Mouse (Mus musculus) splenic B cell, adult 2 months (primary cell): Measurements from ENCODE around the gene Pgghg.
A peak's percentile ranks its signal among the peaks of the same experiment; 100 is the strongest.
"Not testable (repeated sequence)": the region's sequence is repeated elsewhere in the genome, so short reads cannot be mapped to it uniquely, and the experiment has no call there.

Source experiments
- DNase-seq: peaks from one replicate; pipeline ENCODE4 v3.0.0-alpha.2; 2011; ENCODE audit warnings: low read depth, low spot score
- H3K27me3 ChIP-seq: 2 replicates; pipeline ENCODE4 v1.6.1; 2012; ENCODE audit warnings: mild to moderate bottlenecking, low read length, moderate library complexity, mixed read lengths; ENCODE audit not compliant: control insufficient read depth, poor library complexity, insufficient read depth, severe bottlenecking
- H3K36me3 ChIP-seq: 2 replicates; pipeline ENCODE4 v1.6.1; 2012; ENCODE audit warnings: mild to moderate bottlenecking, low read length, moderate library complexity, mixed read lengths; ENCODE audit not compliant: control insufficient read depth, poor library complexity, insufficient read depth, severe bottlenecking

Pgghg gene

DNA sequence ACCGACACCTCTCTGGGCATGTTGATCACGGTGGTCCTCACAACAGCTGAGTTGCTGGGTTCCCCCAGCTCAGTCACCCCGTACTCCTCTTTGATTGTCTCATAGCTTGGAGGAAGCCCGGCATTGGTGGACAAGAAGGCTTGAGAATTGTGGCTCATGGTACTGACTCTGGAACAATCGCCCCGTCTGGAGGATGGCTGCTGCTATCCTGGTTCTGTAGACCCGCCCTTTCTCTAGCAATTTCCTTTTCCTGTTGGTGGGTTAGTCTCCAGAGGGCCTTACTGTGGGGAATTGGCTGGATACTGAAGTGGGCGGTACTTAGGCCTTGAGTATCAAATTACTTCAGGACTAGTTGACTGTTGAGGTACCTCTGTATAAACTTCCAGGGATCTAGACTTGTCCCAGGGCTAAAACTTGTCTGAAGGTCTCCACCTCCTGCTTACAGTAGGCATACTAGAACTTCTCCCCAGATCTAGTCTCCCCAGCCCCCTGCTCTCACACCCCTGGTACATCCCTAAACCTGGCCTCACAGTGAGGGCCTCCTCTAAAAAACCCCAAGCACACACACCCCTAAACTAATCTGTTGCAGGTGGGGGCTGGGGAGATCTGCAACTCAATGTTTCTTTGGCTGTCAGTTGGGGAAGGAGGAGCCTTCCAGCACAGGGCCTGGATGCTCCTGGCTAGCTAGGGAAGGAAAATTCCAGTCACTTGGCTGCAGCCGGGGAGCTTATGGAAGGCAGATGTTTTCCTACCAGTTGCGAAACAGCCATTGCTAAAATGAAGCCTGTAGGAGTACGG is 14.8 kb downstream of the Pgghg start, which contains the start of the genes Gm45717 and Ifitm2:
Gm45717 (minus strand) TSS at position 180 of the 798 bp plus-strand sequence.
Ifitm2 (minus strand) TSS at position 230 of the 798 bp plus-strand sequence.
- H3K36me3 ChIP-seq: no peaks in the 10 kb centered on the region
- no peak for DNase-seq
- H3K27me3 ChIP-seq: no peaks in the 10 kb centered on the region

- no peak for DNase-seq
- Histone ChIP-seq H3K36me3 (no peaks in the 10 kb centered on the region), H3K27me3 (no peaks in the 10 kb centered on the region)
Observed at GRCm38 (mm10) chr7:140956556-140956869, 15.3 kb downstream of the Pgghg start.

DNA sequence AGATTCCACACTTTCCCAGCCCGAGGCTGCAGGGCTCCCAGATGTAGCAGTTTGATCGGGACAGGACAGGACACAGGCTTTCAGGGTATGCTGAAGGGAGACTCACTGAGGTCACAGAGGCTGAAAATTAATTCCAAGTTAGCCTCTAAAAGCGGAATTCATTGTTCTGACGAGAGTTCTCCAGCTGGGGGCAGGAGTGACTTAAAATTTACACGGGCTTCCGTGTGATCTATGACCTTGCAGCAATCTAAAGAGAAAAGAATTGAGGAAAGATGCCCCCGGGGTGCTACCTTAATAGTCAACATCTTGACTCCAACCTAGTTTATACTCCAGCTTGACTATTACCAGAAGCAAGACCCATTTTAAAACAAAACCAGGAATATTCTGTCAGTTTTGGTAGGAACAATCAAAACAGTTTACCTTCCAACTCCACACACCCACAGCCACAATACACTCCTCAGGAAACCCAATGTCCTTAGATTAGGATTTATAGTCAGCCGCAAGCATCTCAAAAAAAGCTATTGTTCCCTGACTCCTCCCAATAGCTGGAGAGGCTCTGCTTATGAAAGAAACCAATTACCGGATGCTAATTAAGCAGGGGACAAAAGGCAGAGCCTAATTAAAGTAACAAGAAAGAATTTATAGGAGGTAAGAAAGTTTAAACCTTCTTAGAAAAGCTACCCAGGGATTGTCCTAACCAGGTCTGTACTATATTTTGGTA is 18.1 kb downstream of the Pgghg start:
- peak; percentile 64 for DNase-seq
- Histone ChIP-seq H3K27me3 (no peaks in the 10 kb centered on the region), H3K36me3 (no peaks in the 10 kb centered on the region)

- Histone ChIP-seq H3K27me3 (no peaks in the 10 kb centered on the region), H3K36me3 (no peaks in the 10 kb centered on the region)
- DNase-seq: no peak
Observed at GRCm38 (mm10) chr7:140960026-140960425, 18.8 kb downstream of the Pgghg start.

DNA sequence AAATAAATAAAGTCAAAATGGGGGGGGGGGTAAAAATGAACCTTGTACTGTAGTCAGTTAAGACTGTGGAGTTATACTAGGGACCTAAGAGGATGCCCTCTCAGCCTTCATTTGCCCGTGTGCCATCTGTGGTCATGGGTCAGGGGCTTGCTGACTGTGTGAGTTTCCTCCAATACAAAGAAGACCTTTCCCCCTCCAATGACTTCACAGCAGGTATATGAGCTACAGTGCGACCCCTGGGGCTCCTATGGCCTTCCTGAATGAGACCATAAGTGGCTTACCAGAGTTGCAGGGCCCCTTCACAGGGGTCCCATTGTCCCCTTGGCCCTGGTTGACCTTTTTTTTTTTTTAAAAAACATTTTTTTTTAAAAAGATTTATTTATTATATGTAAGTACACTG is 20.2 kb downstream of the Pgghg start:
- Histone ChIP-seq H3K36me3 (no peaks in the 10 kb centered on the region), H3K27me3 (no peaks in the 10 kb centered on the region)
- DNase-seq: no peak

DNA sequence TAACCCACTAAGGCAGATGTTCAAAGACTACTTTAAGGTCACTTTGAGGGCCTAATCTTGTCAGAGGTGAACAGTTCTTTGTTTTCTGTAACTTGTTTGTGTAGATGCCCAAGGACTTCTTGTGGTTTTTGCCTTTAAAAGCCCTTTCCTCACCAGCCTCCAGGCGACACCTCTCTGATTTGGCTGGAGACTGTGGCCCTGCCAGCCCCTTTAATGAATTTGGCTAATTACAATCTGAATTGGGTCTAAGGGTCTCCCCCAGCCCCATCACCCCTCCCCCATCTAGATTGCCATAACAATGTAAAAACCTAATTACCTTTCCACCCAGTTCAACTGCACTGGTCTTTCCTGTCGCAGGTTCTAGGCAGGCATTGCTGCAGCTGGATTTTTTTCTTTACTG is 21.5 kb downstream of the Pgghg start:
- DNase-seq: no peak
- H3K36me3 ChIP-seq: no peaks in the 10 kb centered on the region
- H3K27me3 ChIP-seq: no peaks in the 10 kb centered on the region

DNA sequence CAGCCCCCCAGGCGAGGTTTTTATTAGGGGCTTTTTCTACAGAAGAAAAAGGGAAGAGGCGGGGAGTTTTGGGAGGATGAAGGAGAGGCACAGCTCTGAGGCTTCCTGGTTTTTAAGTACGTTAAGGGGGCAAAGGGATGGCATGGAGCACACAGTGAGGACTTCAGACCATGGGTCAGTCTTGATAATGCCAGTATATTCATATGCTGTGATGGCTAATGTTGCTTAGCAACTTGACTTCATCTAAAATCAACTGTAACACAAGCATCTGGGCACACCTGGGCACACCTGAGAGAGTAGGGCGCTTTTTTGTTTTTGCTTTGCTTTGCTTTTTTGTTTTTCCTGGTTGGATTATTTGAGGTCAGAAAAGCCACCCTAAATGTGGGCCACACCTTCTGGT is 25.7 kb downstream of the Pgghg start, which contains the start of gene Ifitm1:
Ifitm1 (plus strand) TSS at position 301 of the 400 bp plus-strand sequence.
- Histone ChIP-seq H3K36me3 (no peaks in the 10 kb centered on the region), H3K27me3 (no peaks in the 10 kb centered on the region)
- no peak for DNase-seq

DNA sequence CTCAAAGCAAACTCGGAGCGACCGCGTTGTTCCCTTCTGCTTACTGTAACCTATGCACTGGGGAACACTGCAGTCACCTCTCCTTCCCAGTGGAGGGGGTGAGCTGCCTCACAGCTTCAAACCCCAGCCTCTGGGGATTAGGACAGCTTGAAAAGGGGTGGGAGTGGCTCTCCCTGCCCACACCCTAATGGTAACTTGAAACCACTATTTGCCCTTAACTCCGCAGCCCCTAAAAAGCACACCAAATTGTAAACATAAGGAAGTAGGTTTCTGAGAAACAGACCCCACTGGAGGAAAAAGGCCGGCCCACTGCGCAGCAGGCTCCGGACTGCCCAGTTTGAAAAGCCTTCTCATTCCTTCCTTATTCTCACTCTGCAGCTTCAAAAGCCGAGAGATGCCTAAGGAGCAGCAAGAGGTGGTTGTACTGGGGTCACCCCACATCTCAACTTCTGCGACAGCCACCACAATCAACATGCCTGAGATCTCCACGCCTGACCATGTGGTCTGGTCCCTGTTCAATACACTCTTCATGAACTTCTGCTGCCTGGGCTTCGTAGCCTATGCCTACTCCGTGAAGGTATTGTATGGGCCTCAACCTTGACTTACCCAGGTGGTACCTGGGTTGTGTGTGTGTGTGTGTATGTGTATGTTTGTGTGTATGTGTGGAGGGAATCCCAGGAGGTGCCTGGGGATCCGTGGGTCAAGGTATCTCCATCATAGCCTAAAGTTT is 26.8 kb downstream of the Pgghg start:
- no peak for DNase-seq
- H3K36me3 ChIP-seq: no peaks in the 10 kb centered on the region
- no peaks in the 10 kb centered on the region for H3K27me3 ChIP-seq

DNA sequence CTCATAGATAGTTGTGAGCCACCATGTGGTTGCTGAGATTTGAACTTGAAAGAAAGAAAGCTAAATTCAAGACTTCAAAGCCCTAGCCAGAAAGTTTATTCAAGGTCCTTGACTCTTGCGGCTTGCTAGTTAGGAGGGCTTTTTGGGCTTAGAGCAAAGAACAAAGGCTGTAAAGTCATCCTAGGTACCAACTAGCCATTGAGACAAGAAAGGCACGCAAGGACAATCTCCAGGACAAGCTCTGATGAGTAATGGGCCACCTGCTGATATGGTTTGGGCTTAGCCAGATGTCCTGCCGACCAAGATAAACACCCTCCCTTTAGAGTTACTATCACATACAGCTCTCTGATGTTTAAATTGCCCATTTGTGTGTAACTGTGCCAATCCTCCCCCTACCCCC is 27.5 kb downstream of the Pgghg start:
- H3K27me3 ChIP-seq, H3K36me3 ChIP-seq, DNase-seq: not testable (repeated sequence)

DNA sequence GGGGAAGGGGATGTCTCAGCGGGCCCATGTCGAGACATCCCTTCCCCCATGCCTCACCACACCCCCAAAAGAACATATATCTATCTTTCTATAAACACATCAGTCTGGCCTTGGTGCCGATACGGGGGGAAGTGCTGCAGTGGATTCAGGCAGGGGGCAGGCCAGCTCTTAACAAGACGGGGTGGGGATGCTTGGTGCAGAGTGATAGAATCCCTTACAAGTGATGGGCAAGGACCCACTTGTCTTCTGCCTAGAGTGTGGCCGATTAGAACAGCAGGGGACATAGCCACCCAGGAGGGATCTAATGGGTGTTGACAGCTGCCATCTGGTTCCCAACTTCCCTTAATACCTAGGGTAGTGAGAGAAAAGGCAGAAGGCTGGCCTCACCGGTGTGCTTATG is 29.7 kb downstream of the Pgghg start:
- H3K27me3 ChIP-seq: no peaks in the 10 kb centered on the region
- H3K36me3 ChIP-seq: no peaks in the 10 kb centered on the region
- DNase-seq: no peak

DNA sequence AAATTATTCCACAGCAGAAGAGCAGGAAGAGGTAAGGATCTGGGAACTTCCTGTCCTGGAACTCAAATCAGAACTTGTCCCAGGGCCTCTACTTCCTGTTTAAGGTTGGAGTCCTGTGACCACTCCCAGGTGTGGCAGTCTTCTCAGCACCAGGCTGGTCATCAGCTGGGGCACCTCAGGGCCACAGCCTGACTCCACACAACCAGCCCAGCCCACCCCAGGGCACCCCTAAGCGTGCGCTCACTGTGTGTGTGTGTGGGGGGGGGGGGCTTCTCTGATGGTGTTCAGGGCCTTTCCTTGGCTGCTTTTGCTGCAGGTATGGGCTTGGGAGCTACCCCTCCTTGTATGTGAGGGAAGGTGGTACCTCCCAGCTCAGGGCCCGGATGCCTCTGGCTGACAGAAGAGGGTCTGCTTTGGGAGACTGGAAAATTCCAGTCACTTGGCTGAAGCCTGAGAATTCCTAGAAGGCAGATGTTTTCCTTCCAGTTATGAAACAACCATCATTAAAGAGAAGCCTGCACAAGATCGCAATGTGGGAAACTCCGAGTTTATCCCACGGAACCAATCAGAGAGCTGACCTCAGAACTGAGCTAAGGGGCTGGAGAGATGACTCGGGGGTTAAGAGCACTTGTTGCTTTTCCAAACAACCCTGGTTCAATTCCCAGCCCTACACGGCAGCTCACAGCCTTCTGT is 30.4 kb downstream of the Pgghg start:
- no peak for DNase-seq
- H3K36me3 ChIP-seq: no peaks in the 10 kb centered on the region
- H3K27me3 ChIP-seq: no peaks in the 10 kb centered on the region

DNA sequence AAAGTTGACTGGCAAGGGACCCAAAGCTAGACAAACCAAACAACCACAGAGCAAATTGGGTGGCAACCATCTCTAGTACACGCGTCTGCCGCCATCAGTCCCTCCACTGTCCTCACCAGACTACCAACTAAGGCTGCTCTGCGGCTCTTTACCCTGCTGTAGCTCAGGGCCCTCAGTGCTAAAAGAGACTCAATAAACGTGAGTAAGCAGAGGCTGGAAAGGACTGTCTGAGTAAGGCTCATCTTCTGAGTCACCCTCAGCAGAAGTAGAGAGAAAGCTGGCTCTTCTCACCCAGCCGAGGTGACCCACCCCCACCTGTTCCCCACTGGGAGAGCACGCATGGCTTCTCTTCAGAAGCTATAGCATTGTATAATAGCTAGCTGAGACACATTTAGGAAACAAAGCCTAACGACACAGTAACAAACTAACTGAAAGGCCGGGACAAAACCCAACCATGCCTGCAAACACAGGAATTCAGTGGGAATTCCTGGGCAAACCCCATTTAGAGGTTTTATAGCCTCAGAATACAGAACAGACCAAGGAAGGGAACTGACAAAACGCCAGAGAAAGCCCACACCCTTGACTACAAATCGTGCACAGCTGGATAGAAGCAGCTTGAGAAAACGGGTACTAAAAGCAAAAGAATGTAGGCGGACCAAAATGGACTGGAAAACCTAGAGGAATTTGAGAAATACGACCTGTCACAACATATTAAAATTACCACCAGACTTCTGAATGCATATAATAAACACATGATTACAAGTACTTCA is 32.4 kb downstream of the Pgghg start:
- H3K27me3 ChIP-seq: no peaks in the 10 kb centered on the region
- no peak for DNase-seq

GRCm38 (mm10) chr7:140974940-140975339 is 33.7 kb downstream of the Pgghg start:
- Histone ChIP-seq H3K36me3 (no peaks in the 10 kb centered on the region), H3K27me3 (no peaks in the 10 kb centered on the region)
- DNase-seq: no peak

More for the DNA sequence above, 32.4 kb downstream of the Pgghg start:
- no peaks in the 10 kb centered on the region for H3K36me3 ChIP-seq

DNA sequence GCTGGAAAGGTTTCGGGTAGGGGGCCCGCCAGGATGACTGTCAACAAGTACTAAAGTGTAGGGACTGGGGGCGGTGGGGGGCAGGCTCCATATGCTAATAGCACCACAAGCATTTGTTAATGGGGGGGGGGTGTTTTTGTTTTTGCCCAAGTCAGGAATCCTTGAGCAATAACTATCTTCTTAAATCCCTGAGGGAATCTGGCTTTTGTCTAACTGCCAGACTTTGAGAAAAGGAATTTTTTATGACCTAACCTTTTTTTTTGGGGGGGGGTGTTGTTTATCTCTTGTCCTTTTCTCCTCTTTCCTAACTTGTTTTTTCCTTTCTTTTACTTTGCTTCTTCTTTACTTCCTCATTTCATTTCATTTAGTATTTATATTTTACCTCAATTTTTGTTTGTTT is 34.3 kb downstream of the Pgghg start:
- Histone ChIP-seq H3K27me3 (no peaks in the 10 kb centered on the region), H3K36me3 (no peaks in the 10 kb centered on the region)
- no peak for DNase-seq
